Mouse (Mus musculus) brain, embryonic 14.5 days (tissue): ENCODE results near the gene Slc12a4. TPM values are rescaled to one million over a fixed set of nuclear protein-coding genes. Genes with fewer than 3 reads are reported as not detected.

Source experiments
- DNase-seq: peaks from one replicate; pipeline ENCODE4 v3.0.0-alpha.2; 2011; ENCODE audit warnings: low read depth
- CTCF ChIP-seq: fragments of 200-500 bp; IDR thresholded peaks from 2 replicates; pipeline ENCODE4 v1.5.1; 2012; ENCODE audit warnings: inconsistent platforms, mild to moderate bottlenecking, moderate library complexity, borderline replicate concordance; ENCODE audit not compliant: insufficient read depth, insufficient read length; ENCODE audit errors: extremely low read depth
- POLR2A ChIP-seq: fragments of 200-500 bp; IDR thresholded peaks from 2 replicates; pipeline ENCODE4 v1.6.1; 2012; ENCODE audit warnings: mild to moderate bottlenecking, inconsistent platforms, borderline replicate concordance; ENCODE audit not compliant: poor library complexity, insufficient read depth, insufficient read length, severe bottlenecking; ENCODE audit errors: extremely low read depth
- polyA plus RNA-seq: library from polyadenylated mRNA; depleted of rRNA; stranded (reverse); fragments of >200 nt; gene quantifications from 2 replicates; pipeline ENCODE4 v1.2.3, GENCODE M21; 2012

Gene Slc12a4
- polyA plus RNA-seq, 1 experiment, result 17.0 TPM

DNA sequence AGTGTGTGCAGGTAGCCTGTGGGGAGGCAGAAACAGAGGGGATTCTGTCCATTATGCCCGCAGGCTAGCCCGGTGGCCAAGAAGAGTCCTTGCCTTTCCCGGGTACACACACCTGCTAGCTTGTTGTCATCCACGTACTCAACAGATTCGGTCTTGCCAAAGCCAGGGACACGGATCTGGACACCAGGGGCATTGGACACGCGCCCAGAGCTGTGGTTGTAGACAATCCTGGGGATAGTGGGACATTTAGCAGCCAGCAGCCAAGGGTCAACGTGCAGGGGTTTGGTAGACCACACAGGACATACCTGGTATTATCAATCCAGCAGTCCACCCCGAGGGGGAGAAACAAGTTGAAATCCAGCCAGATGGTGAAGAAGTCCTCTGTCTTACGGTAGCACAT lies 23.9 kb downstream of the Slc12a4 start:
- TF ChIP-seq POLR2A, result no peak
- TF ChIP-seq CTCF, result no peak
- no peak for DNase-seq

DNA sequence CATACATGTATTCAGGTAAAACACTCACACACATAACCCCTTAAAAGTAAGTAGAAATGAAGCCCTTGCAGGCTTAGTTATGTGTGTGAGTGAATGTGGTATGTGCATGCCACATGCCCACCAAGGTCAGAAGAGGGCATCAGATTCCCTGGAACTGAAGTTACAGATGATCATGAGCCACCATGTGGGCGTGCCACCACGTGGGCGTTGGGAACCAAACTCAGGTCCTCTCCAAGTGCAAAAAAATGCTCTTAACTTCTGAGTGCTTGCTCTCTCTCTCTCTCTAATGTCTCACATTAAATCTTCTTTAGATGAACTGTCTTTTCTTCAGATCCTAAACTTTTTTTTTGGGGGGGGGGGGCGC lies 27.6 kb downstream of the Slc12a4 start, which contains the start of gene Psmb10:
TSS of gene Psmb10 (minus strand) at position 139 of the 364 bp plus-strand sequence.
- peak; percentile 29 for DNase-seq

DNA sequence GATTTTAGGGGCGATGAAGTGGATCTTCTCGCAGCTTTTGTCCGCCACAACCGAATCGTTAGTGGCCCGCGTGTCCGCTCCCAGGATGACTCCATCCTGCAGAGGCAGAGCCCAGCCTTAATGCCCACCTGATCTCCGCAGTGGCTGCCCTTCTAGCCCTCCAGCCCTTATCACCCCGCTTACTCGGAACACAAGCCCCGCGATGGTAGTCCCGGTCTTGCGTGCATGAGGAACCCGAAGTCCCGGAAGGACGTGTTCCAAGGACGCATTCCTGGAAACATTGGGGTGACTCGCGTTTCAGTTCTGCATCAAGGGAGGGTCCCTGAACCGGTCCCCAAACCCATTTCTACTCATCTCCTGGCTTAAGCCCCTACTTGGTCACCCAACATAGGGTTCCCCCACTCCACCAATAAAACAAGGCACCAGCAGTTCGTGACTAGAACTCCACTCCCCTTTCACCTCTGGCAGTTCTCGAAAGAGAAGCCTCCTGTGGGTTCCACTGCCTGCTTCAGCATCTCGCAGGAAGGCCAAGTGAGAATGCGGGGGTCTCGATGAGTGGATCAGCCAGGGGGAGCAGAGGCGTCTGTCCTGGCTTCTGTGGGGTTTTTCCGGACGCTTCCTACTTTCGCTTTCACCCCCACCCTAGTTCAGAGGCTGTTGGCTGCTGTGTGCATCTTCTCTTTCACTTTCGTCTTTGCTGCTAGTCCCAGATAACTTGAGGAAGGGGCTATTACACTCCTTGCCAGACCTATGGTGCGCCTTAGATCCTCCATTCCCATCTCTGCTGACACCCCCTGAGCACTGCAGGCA lies 28.2 kb downstream of the Slc12a4 start:
- peak; percentile 58 for DNase-seq
- TF ChIP-seq CTCF, result no peak
- no peak for TF ChIP-seq POLR2A

More for the DNA sequence above, 27.6 kb downstream of the Slc12a4 start, which contains the start of gene Psmb10:
- TF ChIP-seq POLR2A, result no peak
- no peak for TF ChIP-seq CTCF

DNA sequence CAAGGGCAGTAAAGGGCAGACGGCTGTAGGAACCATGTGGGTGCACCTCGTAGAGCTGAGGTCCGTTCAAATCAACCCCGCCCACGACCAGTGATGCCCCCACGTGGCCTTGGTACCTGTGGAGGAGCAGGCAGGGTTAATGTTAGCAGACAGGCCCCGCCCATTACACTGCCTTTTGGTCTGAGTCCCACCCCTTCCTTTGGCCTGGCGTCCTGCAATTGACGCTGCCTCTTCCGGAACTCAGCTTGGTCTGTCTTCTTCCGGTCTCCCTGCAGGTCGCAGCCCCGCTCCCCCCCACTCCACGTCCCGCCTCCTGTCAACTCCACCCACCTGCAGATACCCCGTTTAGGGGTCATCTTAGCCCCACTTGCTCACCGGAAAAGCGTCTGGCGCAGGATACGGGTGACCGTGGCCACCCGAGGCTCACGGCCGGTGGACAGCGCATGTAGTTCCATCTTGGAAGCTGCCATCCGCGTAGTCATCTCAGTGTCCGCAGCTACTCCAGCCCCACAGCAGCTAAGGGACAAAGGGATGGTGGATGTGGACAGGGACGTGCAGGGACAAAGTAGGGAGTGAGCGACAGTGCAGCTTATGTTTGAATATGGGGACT lies 28.9 kb downstream of the Slc12a4 start:
- TF ChIP-seq CTCF (no peak), POLR2A (peak; percentile 31; the same call in 1 of the 2 replicates)
- peak; percentile 96 for DNase-seq

DNA sequence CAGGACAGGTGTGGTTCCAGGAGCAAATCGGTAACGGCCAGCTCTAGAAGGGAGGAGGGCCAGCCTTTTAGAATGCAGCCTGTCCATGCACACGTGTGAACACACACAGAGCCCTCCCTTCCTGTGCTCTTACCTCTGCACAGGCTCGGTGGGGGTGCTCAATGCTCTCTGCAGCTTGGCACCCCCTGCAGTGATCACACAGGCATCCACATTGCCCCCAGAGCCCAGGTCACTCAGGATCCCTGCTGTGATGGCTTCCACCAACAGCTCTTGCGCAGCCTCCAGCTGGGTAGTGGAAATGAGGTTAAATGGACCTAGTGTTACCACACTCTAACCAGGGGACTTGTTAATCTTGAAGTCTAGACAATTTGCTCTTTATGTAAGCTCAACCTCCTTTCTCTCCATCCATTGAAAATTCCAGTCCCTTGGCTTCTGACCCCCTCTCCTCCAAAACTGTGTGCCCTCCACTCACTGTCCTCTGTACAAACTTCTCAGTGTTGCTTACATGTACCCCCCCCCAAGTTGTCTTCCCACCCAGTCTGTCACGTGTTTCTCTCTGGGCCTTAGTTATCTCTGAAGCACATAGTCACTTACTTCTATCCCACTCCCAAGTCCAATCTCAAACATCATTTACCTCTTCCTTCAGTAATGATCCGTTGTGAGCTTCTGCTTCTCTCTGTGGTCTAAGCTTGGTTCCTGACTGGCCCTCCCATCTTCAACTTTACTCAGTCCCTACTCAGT lies 29.9 kb downstream of the Slc12a4 start:
- no peak for DNase-seq

DNA sequence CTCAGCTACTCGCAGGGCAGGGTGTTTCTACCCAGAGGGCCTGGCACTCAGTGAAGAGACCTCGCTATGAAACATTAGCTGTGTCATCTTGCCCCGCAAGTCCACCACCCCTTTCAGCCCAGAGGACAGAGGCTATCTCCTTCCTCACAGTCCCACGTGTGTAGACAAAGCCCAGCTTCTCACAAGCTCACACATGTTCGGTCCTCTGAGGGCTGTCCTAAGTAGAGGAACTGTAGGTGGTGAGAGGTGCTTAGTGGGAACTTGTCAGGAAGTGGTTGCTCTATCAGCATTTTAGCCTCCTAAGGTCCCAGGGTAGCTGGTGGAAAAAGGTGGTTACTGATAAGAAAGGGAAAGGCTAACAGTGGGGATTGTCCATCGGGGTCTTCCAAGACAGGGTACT lies 30.8 kb downstream of the Slc12a4 start:
- DNase-seq, result no peak
- TF ChIP-seq POLR2A, result no peak
- no peak for TF ChIP-seq CTCF

More for the DNA sequence above, 29.9 kb downstream of the Slc12a4 start:
- TF ChIP-seq CTCF (no peak), POLR2A (no peak)

DNA sequence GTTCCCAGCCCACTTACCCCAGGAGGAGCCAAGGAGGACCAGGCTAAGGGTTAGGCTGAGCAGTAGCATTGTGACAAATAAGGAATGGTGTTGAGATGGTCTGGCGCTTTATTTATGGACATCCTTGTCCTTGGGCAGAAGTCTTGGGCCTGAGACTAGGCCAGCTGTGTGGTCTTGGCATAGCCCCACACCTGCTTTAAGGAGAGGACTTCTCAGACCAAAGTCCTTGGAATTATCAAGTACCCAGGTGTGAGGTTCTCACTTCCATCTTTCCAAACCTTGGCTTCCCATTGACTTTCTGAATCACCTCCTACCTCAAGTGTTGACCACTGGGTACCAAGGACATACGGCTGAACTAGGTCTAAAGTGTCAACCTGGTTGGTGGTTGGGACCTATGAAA lies 32.1 kb downstream of the Slc12a4 start, which contains the start of gene Ctrl:
TSS of gene Ctrl (minus strand) at position 101 of the 400 bp plus-strand sequence.
- no peak for TF ChIP-seq CTCF
- TF ChIP-seq POLR2A, result no peak
- DNase-seq, result no peak

DNA sequence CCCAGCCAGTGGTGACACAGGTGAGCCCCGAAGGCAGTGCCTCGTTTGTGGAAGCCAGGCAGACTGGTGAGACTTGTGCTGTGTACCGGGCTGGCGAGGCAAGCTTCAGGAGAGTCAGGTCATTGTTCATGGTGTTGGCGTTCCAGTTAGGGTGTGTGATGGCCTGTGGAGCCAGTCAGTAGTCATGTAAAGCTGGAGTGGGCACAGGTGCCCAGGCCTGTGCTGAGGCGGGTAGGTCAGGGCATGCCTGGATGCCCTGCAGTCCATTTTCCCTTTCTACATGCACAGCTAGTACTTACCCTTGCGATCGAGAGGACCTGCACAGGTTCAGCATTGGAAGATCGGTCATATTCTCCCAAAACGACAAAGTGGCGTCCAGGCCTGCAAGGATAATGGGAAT lies 33.4 kb downstream of the Slc12a4 start:
- no peak for TF ChIP-seq CTCF
- no peak for TF ChIP-seq POLR2A
- no peak for DNase-seq

DNA sequence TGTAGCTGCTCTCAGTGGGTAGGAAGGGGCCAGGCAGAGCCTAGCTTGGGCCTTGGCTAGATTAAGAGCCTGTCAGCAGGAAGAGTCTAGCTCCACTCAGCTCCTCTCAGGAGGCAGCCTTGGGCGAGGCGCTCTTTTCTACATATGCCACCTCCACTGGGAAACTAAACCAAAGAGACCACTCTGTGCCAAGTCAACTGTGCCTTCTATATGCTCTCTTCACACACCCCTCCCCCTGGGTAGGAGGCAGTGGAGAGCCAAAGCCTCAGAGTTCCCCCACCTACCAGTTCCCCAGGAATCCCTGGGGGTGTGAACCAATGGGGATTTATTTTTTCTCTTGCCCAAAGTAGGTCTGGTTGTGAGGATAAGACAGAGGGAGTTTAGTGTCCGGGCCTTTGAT lies 34.6 kb downstream of the Slc12a4 start:
- no peak for DNase-seq
- TF ChIP-seq CTCF, result no peak
- TF ChIP-seq POLR2A, result no peak

DNA sequence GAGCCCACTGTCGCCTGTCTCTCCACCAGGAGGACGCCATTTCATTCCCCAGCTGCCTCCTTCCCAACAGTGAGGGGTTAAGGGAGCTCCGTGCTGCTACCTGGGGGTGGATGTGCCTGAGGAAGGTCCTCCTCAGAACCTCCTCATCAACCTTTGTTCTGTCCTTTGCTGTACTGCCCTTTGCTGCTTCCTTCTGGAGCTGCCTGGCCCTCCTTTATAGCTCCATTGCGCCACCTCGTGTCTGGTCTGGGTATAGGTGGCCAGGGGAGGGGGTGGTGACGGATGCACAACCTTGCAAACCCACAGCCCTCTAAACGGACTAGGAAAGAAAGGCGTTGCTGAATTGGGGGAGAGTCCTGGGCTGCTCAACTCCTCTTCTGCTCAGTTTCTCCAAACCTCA lies 35.3 kb downstream of the Slc12a4 start:
- TF ChIP-seq POLR2A, result no peak
- TF ChIP-seq CTCF, result peak; percentile 95

DNA sequence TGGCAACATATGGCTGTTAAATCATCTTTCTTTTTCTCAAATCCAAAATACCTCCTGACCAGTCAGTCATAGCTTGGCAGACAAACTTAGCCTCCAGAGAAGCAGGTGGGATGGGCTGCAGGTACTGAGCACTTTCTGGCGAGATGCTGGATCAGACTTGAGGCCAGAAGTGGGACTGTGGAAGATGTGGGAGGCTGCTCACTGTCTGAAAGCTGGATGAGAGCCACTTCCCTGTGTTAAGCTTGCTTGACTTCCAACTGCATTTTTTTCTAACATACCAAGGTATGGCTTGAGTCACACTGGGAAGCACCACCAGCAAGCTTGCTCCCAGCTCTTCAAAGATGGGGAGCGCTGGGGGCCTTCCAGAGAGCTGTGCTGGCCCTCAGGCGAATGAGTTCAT lies 40.8 kb downstream of the Slc12a4 start:
- DNase-seq, result no peak
- no peak for TF ChIP-seq CTCF
- no peak for TF ChIP-seq POLR2A

More for the DNA sequence above, 35.3 kb downstream of the Slc12a4 start:
- DNase-seq, result peak; percentile 81

DNA sequence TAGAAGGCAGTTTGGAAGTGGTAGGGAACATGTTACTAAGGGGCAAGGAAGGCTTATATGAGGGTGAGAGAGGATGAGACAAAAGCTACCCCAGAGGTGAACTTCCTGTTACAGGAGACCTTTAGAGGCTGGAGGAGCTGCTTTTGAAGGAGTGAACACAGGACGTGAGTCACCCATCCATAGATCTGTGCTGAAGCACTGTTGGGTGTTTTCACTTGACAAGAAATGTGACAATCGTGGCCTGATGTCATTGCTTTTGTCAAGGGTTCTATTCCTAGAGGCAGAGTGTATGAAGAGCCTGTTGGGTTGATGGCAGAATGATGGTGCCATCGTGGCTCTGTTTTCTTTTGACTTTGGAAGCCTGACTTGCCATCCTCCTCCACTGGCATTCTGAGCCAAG lies 46.5 kb downstream of the Slc12a4 start:
- TF ChIP-seq CTCF (no peak), POLR2A (no peak)
- no peak for DNase-seq

DNA sequence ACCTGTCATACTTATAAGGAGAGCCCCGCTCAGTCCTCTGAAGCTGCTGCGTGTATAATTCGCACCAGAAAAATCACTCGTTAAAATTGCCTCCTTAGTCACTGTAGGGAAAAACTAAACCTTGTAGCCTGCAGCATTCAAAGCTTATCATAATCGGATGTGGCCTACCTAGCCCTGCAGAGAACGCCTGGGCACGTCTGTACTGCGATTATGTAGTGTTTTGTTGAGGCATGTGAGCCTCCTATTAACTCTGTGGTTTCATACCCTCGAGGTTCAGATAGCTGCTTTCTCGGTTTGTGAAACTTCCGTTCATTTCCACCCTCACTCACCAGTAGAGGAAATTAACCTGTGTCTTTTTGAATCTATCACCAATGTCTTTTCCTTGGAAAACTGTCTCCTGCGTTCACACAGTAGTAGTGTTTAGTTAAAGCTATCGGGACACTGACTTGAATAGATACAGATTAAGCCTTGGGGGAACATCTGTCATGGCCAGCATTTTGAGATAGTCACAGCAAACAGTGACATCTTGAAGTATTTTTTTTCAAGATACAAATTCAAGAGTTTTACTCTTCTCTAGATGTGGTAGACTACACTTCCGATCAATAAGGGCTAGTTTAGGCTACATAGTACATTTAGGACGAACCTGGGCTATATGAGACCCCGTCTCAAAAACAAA lies 64.8 kb downstream of the Slc12a4 start:
- DNase-seq, result no peak
- TF ChIP-seq CTCF (no peak), POLR2A (no peak)

DNA sequence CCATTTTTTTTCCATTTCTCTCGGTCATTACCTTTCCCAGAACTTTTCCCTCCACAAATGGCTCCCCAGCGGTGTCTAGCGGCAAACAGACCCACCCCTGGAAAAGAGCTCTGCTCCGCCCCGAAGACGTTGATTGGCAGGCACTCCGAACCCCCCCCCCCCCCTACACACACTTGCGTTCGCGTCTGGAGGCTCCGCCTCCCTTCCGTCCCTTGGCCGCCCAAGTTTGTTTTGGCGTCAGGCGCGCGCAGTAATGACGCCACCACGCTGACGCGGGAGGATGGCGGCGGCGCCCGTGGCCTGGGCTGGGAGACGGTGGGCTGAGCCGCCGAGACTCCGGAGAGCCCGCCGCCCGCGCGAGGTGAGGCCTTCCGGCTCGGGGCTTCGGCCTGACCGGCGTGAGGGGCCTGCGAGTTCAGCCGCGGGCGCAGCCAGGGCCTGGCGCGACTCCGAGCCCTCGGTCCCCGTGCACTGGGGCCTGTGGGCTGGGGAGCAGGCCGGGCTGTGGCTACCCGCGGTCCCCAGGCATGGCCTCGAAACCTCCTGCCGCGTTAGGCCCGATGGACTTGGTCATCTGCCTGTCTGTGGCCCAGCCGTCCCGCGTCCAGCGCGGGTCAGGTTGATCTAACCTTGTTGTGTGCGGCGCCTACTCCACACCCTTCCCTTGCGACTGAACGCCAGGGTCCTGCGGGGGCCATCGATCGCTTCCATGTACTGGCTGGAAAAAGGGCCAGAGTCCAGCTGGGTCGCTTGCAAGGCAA lies 65.5 kb downstream of the Slc12a4 start, which contains the start of gene Pskh1:
TSS of gene Pskh1 (plus strand) at position 262 of the 761 bp plus-strand sequence.
- DNase-seq, result peak; percentile 98

More for the DNA sequence above, 65.5 kb downstream of the Slc12a4 start, which contains the start of gene Pskh1:
- TF ChIP-seq POLR2A, result peak; percentile 96
- no peak for TF ChIP-seq CTCF
